Mouse (Mus musculus) cerebellum, adult 9-11 months (tissue): Measurements from ENCODE around the gene Gm10271.

ENCODE experiments used
- DNase-seq: peaks from one replicate; pipeline ENCODE4 v3.0.0; 2022

Gm10271 gene

DNA sequence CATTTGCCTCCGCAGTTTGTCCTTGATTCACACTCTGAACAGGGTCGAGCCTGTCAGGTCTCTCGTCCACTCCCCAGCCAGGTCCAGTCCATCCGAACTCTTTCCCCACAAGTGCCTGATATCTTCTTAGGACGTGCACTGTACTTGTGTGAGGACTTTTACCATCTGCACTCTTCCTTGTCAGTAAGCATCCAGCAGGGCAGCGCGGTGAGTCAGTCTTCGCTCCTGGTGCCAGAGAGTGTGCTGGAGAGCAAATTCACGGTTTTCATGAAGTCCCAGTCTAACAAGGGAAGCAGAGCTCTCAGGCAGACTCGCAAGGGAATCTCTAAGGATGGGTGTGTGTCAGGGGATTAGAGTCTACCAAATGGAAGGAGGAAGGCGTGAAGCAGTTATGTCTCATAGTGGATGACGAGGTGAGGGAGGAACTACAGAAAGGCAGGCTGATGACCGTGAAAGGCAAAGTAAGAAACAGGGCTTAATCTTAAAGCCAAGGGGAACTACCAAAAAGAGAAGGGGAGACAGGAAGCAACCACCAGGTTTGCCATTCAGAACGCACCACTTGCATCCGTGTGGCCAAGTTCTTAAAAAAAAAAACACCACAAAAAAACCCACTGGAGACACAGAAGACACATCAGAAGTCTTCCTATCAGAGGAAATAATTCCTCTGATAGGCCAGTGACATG is 40.8 kb downstream of the Gm10271 start:
- DNase-seq, result no peak

DNA sequence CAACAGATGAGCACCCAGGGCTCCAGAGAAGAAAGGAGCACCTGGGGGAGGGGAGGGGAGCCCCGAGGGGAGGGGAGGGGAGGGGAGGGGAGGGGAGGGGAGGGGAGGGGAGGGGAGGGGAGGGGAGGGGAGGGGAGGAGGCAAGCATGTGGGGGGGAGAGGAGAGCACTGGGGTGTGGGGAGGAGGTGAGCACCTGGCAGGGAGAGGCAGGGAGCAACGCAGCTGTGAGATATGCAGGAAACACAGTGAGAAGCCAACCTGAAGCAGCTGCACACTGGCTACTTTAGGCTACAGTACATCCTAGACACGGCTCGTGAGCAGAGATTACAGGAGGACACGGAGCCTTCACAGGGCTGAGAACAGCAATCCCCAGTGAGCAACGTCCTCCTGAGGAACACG is 41.5 kb downstream of the Gm10271 start:
- DNase-seq, result no peak

DNA sequence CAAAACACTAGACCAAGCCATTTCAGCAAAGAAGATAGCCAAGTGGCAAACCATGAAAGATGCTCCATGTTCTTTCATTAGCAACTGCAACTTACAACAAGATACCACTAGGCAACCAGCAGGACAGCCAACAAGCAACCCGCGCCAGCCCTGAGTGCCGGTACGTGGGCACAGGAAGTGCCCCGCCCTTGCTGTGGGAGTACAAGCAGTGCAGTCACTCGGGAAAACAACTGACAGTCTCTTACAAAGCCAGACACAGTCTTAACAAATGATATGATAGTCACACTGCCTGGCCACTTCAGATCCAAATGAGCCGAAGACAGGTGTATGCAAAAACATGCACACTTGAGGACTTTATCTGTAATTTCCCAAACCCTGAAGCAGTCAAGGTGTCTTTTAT is 41.9 kb downstream of the Gm10271 start:
- DNase-seq, result no peak

DNA sequence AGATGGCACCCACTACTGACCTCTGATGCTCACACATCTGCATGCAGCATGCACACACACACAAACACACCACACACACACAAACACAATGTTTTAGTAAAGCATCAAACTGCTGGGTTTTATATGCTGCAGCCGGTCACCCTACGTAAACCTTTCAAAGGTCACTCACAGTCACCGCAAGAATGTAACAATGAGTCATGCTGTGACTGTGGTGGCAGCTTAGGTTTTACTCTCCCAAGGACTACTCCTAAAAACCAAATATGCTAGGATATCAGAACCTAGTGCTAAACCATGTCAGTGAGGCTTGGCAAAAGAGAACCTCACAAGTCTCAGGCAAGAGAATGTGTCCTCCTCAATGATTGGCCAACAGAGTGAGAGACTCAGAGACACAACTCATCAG is 43.6 kb downstream of the Gm10271 start:
- no peak for DNase-seq

DNA sequence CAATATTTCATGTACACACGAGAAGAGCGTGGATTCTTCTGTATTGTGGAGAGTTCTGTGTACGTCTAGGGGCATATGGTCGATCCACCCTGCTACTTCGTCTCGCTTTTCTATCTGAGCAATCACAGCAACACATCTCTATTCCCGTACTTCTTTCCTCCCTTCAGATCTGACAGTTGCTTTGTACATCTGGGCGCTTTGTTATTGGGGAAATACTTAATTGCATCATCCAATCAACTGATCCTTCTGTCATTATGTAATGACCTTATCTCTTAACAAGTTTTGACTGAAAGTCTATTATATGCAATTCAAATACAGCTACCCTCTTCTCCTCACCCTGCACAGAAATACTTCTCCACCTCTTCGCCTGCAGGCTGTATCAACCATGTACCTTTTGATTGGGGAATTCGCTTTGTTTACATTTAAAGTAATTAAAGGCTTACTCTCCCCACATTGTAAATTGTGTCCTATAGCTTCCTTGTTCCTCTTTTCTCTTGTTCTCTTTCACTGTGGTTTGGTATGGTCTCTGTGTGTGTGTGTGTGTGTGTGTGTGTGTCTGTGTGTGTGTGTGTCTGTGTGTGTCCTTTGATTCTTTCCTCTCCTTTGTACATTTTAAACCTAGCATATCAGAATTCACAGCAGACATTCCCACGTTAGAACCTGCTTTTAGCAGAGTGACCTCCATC is 45.8 kb downstream of the Gm10271 start:
- no peak for DNase-seq

DNA sequence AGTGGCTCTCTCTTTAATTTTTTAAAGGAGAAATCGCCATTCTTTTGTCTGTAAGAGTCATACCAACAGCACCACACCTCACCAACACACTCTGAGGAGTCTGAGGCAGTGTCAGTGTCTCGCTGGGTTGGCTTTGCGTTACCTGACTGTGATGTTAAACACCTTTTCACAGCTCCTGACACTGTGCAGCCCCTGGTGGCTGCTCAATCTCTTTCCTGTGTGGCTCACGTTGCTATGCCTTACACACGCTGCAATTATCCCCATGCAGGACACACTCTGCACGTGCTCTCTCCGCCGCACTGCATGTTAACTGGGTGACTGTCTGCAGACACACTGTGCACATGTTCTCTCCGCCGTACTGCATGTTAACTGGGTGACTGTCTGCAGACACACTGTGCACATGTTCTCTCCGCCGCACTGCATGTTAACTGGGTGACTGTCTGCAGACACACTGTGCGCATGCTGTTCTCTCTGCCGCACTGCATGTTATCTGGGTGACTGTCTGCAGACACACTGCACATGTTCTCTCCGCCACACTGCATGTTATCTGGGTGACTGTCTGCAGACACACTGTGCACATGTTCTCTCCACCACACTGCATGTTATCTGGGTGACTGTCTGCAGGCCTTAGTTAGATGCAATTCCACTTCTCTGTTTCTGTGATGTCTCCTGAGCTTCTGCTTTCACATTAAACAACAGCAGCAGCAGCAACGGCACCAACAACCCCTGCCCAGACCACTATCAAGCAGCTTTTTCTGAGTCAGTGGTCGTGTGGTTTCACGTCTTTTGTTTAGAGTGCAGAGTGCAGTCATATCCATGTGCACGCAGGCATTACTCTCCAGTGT is 48.5 kb downstream of the Gm10271 start:
- no peak for DNase-seq

DNA sequence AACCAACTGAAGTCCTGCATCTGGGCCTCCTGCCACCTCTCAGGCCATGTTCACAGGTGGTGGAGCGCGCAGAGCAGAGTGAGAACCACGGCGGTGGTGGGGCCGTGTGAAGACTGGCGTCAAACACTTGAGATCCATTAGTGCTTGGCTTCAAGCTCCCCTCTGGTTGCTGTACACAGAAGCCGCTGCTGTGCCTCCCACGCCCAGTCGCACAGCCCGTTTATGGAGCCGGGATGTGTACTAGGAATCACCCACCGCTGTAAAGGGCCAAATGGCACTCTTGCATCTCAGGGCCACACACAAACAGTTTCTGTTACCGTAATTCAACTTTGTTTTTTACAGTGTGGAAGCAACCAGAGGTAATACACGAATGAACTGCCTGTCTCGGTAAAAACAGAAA is 50.2 kb downstream of the Gm10271 start:
- DNase-seq, result no peak

DNA sequence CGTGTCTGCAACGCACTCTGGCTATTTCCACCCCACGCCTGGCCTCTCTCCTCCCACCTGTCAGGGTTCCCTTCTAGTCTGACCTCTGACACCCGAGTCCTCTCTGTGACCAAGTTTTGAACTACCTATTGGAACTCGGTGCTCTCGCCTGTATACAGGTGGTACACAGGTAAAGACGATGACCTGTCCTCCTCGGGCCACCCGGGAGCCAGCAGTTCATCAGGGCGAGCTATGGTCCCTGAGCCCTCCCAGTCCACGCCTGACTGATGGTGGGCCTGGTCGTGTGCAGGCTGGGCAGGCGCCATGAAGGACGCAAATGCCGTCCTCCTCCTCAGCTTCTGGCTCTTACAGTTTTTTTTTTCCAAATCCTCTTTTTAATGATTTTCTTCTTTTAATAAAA is 51.0 kb downstream of the Gm10271 start:
- DNase-seq, result no peak

DNA sequence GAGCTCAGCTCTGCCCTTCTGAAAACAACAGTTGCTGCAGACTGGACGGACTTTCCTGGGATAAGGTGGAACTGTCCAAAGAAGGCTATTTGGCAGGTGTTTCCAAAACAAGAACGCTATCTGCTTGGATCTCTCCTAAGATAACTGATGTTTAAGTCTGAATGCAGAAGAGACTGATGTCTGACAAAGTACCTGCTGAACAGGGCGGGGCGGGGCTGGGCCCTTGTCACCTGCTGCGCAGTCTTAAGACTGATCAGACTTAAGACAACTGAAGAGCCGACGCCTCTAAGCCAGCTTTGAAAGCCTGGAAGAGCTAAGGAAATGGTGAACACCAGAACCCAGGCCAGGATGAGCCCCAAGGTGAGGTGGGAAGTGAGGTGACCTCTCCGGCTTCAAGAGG is 51.8 kb downstream of the Gm10271 start:
- no peak for DNase-seq

DNA sequence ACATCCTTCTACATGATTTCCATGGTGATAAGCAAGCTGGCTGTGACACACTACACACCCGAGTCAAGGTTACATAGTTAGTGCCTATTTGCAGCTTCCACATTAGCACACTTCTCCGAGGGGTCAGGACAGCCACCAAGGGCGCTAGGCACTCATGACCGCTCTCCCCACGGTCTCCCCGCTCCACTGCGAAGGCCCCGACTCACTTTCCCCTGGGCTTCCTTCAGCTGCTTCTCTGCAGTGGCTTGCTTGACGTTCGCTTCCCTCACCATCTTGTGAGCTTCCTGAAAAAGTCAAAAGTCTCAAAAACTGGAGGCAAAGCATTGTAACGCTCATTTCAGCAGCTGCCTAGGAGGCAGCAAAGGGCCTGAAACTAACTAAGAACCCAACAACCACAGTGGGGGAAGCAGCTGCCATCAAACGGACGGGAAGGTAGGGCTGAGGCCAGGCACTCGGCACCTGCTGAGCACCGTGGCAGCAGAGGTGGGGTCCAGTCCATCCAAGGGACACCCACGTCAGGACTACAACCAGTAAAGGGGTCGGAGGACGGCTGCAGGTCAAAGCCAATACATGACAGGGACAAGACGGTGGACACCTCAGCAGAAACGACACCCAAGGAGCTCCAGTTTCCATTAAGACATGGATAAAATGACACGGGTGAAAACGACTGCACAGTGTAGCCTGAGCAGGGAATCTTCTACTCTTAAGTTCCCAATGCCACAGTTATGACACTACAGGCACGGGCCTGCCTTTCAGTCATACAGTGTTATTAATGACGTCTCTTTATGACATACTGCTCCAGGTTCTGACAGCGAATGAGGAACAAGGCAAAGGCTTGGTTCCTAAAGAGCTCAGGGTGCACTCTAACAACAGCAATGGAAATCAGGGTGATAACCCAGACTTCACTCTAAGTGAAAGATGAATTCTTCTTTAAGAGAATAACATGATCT is 52.8 kb downstream of the Gm10271 start:
- DNase-seq, result no peak

DNA sequence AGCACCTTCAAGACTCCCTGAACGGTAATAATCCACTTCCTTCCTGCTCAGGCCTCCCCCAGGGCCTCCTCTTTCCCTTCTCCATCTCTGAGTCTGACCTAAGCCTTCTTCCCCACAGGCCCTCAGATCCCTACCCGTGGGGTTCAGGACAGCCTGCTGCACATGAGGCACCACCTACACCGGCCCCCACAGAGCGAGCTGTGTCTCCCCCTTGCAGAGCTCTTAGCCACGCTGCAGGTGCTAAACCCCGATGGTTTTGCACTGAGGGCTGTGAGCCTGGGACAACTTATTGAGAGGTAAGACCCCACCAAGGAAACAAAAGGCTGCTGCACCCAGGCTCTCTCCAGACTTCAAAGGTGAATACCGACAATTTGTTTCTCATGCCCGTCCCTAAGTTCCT is 55.8 kb downstream of the Gm10271 start:
- DNase-seq, result no peak

DNA sequence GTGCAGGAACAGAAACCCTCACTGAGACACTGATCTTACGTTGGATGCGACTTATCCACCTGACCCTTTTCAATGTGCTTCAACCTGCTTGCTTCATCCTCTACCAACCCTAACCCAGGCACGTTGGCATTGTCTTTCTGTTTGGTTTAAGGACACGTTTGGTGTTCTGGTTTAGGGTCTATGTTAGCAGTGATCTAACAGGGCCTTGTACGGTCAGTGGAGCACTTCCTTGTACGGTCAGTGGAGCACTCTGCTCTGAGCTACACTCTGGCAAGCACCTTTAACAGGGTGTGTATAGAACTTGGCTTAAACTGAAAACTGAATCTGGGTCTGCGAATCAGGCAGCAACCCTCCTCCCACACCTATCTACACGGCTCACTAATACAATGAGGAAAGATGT is 57.1 kb downstream of the Gm10271 start:
- DNase-seq, result no peak

DNA sequence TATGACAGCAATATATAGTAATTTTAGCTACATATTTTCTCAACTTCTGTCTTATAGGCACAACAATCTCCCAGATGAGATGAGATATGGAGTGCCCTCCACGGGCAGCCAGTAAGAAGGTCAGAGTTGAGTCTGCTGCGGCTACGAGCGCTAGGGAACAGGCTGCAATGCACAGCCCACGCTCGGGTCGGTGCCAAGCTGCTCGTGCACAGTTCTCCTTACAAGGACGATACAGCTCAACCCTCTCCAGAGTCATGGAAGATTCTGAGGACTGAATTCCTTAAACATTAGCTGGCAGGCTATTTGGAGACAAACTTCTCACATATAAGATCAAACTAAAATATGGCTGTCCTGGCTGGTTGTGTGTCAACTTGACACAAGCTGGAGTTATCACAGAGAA is 57.8 kb downstream of the Gm10271 start:
- DNase-seq, result no peak

DNA sequence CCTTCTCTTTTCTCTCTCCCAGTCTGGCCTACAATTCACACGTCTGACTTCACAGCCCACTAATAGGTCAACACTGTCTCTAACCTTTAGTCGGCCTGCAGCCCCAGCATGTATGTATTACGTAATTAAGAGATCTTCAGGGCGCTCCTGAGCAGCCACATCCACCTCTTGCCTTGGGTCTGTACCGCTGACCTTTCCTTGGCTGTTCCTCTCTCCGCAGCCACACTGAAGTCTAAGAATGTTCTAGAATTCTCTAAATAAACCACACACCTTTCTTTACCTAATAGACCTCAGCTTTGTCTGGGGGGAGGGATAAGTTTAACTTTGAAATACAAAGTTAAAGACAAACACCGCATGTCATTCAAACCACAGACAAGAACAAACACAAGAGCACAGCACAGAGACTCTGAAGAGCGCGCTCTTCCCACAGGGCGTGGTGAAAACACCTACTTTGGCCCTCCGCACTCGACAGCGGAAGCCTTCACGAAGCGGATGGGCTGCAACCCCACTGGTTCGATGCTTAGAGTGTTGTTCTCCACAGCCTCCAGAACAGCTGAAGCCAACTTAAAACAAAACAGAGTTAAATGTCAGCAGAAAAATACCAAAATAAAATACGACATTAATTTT is 58.6 kb downstream of the Gm10271 start:
- DNase-seq, result no peak

DNA sequence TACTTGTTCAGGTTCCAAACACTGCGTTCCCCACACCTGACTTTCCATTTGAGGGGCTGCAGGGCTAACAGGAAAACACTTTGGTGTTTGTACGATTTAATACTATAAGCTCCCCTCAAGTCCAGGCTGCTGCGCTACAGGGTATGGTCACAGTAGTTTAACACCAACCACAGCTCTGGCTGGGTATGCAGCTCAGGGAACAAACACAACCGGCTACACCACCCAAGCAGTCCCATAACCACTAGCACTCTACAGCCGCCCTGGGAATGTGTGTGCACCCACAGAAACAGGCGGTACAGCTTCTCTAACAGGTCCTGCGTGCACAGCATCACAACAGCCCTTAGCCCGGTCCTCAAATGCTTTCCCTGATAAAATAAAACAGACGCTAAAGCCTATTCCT is 59.6 kb downstream of the Gm10271 start:
- DNase-seq, result no peak

DNA sequence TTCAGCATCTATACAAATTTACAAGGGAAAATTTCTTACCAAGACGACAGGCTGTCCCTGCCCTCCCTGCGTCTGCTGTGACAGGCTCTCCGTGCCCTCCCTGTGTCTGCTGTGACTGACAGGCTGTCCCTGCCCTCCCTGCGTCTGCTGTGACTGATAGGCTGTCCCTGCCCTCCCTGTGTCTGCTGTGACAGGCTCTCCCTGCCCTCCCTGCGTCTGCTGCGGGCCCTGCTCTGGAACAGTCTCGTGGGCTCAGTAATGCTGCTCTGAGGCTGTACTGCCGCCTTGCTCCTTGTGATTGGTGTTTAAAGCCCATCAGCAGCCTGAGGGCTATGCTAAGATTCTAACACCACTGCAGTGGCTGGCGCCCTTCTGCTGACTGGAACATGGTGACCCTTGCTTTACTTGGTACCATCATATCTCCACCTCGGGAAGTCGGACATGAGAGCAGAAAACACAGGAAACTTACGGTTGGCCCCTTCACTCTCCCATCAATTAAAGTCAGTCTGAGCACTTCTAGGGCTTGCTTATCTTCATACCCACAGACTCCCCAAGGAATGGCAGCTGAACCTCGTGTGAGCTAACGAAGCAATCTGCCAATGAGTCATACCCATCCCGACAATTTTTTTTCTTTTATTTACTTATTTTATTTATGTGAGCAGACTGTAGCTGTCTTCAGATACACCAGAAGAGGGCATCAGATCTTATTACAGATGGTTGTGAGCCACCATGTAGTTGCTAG is 63.3 kb downstream of the Gm10271 start:
- DNase-seq, result no peak
